In genomic region chr4:135353794-135354450, GRCm38 (mm10) we compare ENCODE assay signal across 8 mouse cellular contexts. TPM values are rescaled to one million over a fixed set of nuclear protein-coding genes. Genes with fewer than 3 reads are reported as not detected.
A peak's percentile ranks its signal among the peaks of the same experiment; 100 is the strongest.
DNase-seq lines count a peak whose midpoint lies in the region; ATAC-seq and TF ChIP-seq lines count a peak whose summit lies in the region.

No protein-coding gene starts in this region.

- H3K4me1 ChIP-seq in heart, embryonic 12.5 days (replicated peaks) = peaks cover 18% of the 10 kb centered on the region
- H3K4me1 ChIP-seq in liver, adult 2 months (ENCODE audit: control insufficient read depth, insufficient read depth, low read length) = peaks cover 16% of the 10 kb centered on the region

- peaks cover 14% of the 10 kb centered on the region for H3K36me3 ChIP-seq in heart, embryonic 12.5 days
- H3K36me3 ChIP-seq in liver, adult 2 months (ENCODE audit: control insufficient read depth, insufficient read depth, low read length) = no peaks in the 10 kb centered on the region

- H3K4me3 ChIP-seq in heart, embryonic 12.5 days = peak overlapping the region; percentile 99
- peak overlapping the region; percentile 69 for H3K4me3 ChIP-seq in liver, adult 2 months (ENCODE audit: insufficient read depth, low read depth, low read length)

- peaks cover 10% of the 10 kb centered on the region; the same call in 1 of the 2 replicates for H3K27me3 ChIP-seq in heart, embryonic 12.5 days (replicated peaks)
- no peaks in the 10 kb centered on the region for H3K27me3 ChIP-seq in liver, adult 2 months (ENCODE audit: control insufficient read depth, insufficient read depth, low read length)

- no peak for ATAC-seq in heart, embryonic 12.5 days (ENCODE audit: insufficient number of reproducible peaks, low FRiP score)
- no peak for ATAC-seq in granulocyte monocyte progenitor cell, adult 5-6 weeks (replicated peaks; ENCODE audit: poor library complexity, severe bottlenecking)

- H3K9me3 ChIP-seq in heart, embryonic 12.5 days (replicated peaks) = no peaks in the 10 kb centered on the region

- TF ChIP-seq CTCF in liver, adult 2 months (IDR thresholded peaks at IDR 0.05; ENCODE audit: low read depth, low read length) = no peak

- H3K9ac ChIP-seq in heart, embryonic 12.5 days = peak overlapping the region; percentile 63
- H3K9ac ChIP-seq in liver, adult 2 months (ENCODE audit: low read depth, low read length) = peak overlapping the region; percentile 41

- peak overlapping the region; percentile 99 for H3K27ac ChIP-seq in heart, embryonic 12.5 days (ENCODE audit: poor library complexity, severe bottlenecking)
- H3K27ac ChIP-seq in liver, adult 2 months (replicated peaks; ENCODE audit: insufficient read depth, low read depth, low read length) = peak overlapping the region; percentile 89

- TF ChIP-seq POLR2A in liver, adult 2 months (IDR thresholded peaks at IDR 0.05; ENCODE audit: extremely low read depth, insufficient read depth, low read length) = no peak

- 16% methylated on average over 12 of the region's 12 CpGs for WGBS in heart, embryonic 12.5 days
- WGBS in liver, adult 2 months = 9% methylated on average over 12 of the region's 12 CpGs

- peaks cover 24% of the 10 kb centered on the region; the same call in 1 of the 2 replicates for H3K79me2 ChIP-seq in liver, adult 2 months (ENCODE audit: control insufficient read depth, insufficient read depth, low read length)

- DNase-seq in right cerebral cortex, postnatal 4 days = peak; percentile 10
- DNase-seq in right cerebral cortex, postnatal 36 days (ENCODE audit: low spot score in 2 of 2) = no peak
- peak; percentile 51 for DNase-seq in cerebellum, adult 9-10 months
- DNase-seq in liver, adult 2 months (ENCODE audit: extremely low read depth, low read depth, low spot score) = no peak
- peak; percentile 45 for DNase-seq in neural tube, embryonic 10.5 days (ENCODE audit: extremely low spot score, low spot score)
- no peak for DNase-seq in adipocyte (ENCODE audit: low spot score)

- H3K4me2 ChIP-seq in heart, embryonic 12.5 days = peak overlapping the region; percentile 76

RNA-seq across cellular contexts. Expression of gene Srrm1, which starts 0.8 kb away (rescaled TPM):
- polyA plus RNA-seq in heart, embryonic 12.5 days (2016; fragmentation: Nextera tagmentation; extraction: Ambion mirVana) = 170 and 178 TPM in 2 replicates
- 15.0 and 18.8 TPM in 2 replicates for total RNA-seq in liver, adult 2 months (2014; rRNA removed)
- polyA plus RNA-seq in liver, adult 2 months (2012; rRNA removed) = 8.2 and 8.9 TPM in 2 replicates
- 232 and 260 TPM in 2 replicates for total RNA-seq in granulocyte monocyte progenitor cell, adult 5-6 weeks (2014; fragmentation: Nextera tagmentation)
- total RNA-seq in granulocyte monocyte progenitor cell, adult 5-6 weeks (2017) = 84.9 and 94.7 TPM in 2 replicates

RNA-seq across cellular contexts. Expression of gene Ncmap, which starts 44.1 kb away (rescaled TPM):
- 0.37 and 0.63 TPM in 2 replicates for polyA plus RNA-seq in heart, embryonic 12.5 days (2016; fragmentation: Nextera tagmentation; extraction: Ambion mirVana)
- 0.60 and 3.7 TPM in 2 replicates for total RNA-seq in liver, adult 2 months (2014; rRNA removed)
- polyA plus RNA-seq in liver, adult 2 months (2012; rRNA removed) = 2.8 and 3.6 TPM in 2 replicates
- not detected in 2 replicates for total RNA-seq in granulocyte monocyte progenitor cell, adult 5-6 weeks (2014; fragmentation: Nextera tagmentation)
- total RNA-seq in granulocyte monocyte progenitor cell, adult 5-6 weeks (2017) = not detected in 2 replicates

Comparison
In these comparisons a context has a peak if more than half of its experiments do, and no peak if none do; other contexts are left out.
1. DNase-seq: peak in right cerebral cortex, postnatal 4 days (single experiment), cerebellum, adult 9-10 months (single experiment) and neural tube, embryonic 10.5 days (single experiment); none in right cerebral cortex, postnatal 36 days (0 of 2), liver, adult 2 months (single experiment) and adipocyte (single experiment).